Mouse (Mus musculus) intestine, embryonic 14.5 days (tissue): ENCODE measurements at regions not wholly inside any gene's neighbourhood (a gene's known extent, or its start where the extent isn't known, plus 50 kb on each side); places are given as distances from the start of the nearest gene placed in this dataset.

Source experiments
- ATAC-seq: fragments of 200-750 bp; cut with Nextera tagmentation; replicated peaks from 2 replicates; pipeline ENCODE4 v1.8.0; 2017; ENCODE audit warnings: low read depth, moderate number of reproducible peaks, moderate TSS enrichment, moderate library complexity; ENCODE audit not compliant: low FRiP score, low TSS enrichment
- DNase-seq: peaks from one replicate; pipeline ENCODE4 v3.0.0-alpha.2; 2018; ENCODE audit warnings: low spot score
- H3K27ac ChIP-seq: fragments of 300-500 bp; sonication (generic); 2 replicates; pipeline ENCODE4 v1.5.1; 2014; ENCODE audit warnings: low read depth, mild to moderate bottlenecking, control low read depth
- H3K27me3 ChIP-seq: fragments of 300-500 bp; sonication (generic); replicated peaks from 2 replicates; pipeline ENCODE4 v1.6.1; 2014; ENCODE audit warnings: low read length, control low read depth; ENCODE audit not compliant: control insufficient read depth, insufficient read depth
- H3K36me3 ChIP-seq: fragments of 300-500 bp; sonication (generic); 2 replicates; pipeline ENCODE4 v1.6.1; 2014; ENCODE audit warnings: low read length, control low read depth; ENCODE audit not compliant: control insufficient read depth, insufficient read depth
- H3K4me1 ChIP-seq: fragments of 300-500 bp; sonication (generic); replicated peaks from 2 replicates; pipeline ENCODE4 v1.6.1; 2014; ENCODE audit warnings: low read length, control low read depth, mixed read lengths; ENCODE audit not compliant: control insufficient read depth, insufficient read depth
- H3K4me2 ChIP-seq: fragments of 300-500 bp; sonication (generic); 2 replicates; pipeline ENCODE4 v1.6.1; 2014; ENCODE audit warnings: low read length
- H3K4me3 ChIP-seq: fragments of 300-500 bp; sonication (generic); 2 replicates; pipeline ENCODE4 v1.5.1; 2014; ENCODE audit warnings: low read depth, low read length, control low read depth, mixed read lengths
- H3K9ac ChIP-seq: fragments of 300-500 bp; sonication (generic); 2 replicates; pipeline ENCODE4 v1.6.1; 2014; ENCODE audit warnings: mild to moderate bottlenecking, low read length
- H3K9me3 ChIP-seq: fragments of 300-500 bp; sonication (generic); 2 replicates; pipeline ENCODE4 v1.6.1; 2016; ENCODE audit warnings: low read length, control low read depth; ENCODE audit not compliant: control insufficient read depth
- WGBS: fragments of 180-500 bp; shearing (Covaris S2); extraction: QIAGEN DNeasy Blood & Tissue Kit; methylation state at CpG from one replicate; pipeline ENCODE4 v1.1.7; 2014; 5-methylcytosine and 5-hydroxymethylcytosine counted together

- Histone ChIP-seq H3K4me2 (no peak overlapping the region), H3K4me1 (peaks cover 7% of the 10 kb centered on the region; the same call in 1 of the 2 replicates), H3K36me3 (no peaks in the 10 kb centered on the region), H3K27me3 (no peaks in the 10 kb centered on the region), H3K9ac (no peak overlapping the region), H3K4me3 (no peak overlapping the region), H3K27ac (no peak overlapping the region), H3K9me3 (no peaks in the 10 kb centered on the region)
- DNase-seq (no peak), ATAC-seq (no peak)
- 84% methylated on average over 11 of the region's 11 CpGs for WGBS
Observed at GRCm38 (mm10) chr11:45460000-45460792, 391.7 kb upstream of the Clint1 start.

GRCm38 (mm10) chr11:45464501-45464900 is 387.4 kb upstream of the Clint1 start:
- Histone ChIP-seq H3K4me2 (no peak overlapping the region), H3K27me3 (no peaks in the 10 kb centered on the region), H3K9ac (no peak overlapping the region), H3K36me3 (no peaks in the 10 kb centered on the region), H3K9me3 (no peaks in the 10 kb centered on the region), H3K4me1 (no peaks in the 10 kb centered on the region), H3K27ac (no peak overlapping the region), H3K4me3 (no peak overlapping the region)
- WGBS, result 68% methylated on average over 4 of the region's 4 CpGs
- ATAC-seq (no peak), DNase-seq (no peak)

GRCm38 (mm10) chr11:45466350-45466749 is 385.5 kb upstream of the Clint1 start:
- WGBS, result 55% methylated on average over 3 of the region's 3 CpGs
- no peak overlapping the region for H3K4me3 ChIP-seq
- no peaks in the 10 kb centered on the region for H3K36me3 ChIP-seq
- ATAC-seq, result no peak
- no peak for DNase-seq
- no peak overlapping the region for H3K27ac ChIP-seq
- H3K9ac ChIP-seq, result no peak overlapping the region
- H3K27me3 ChIP-seq, result no peaks in the 10 kb centered on the region
- no peaks in the 10 kb centered on the region for H3K9me3 ChIP-seq
- no peaks in the 10 kb centered on the region for H3K4me1 ChIP-seq
- no peak overlapping the region for H3K4me2 ChIP-seq

GRCm38 (mm10) chr11:45472171-45472570 is 379.7 kb upstream of the Clint1 start:
- no peak overlapping the region for H3K4me2 ChIP-seq

DNA sequence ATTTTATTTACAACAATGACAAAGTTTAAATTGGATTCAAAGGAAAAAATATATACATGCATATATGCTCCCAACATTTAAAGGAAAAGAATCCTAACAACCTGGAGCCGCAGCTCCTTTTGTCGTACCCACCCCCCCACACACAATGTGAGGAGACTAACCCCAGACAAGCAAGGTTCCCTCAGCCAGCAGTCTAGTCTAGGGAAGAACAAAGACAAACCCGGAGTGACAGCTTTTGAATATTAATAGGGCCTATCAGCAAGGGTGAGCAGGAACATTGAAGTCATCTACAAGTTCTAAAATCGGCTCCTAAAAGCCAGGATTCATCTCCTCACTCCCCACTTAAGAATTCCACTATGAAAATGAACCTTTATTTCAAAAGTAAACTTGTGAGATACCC is 374.9 kb upstream of the Clint1 start:
- H3K9me3 ChIP-seq, result no peaks in the 10 kb centered on the region

More at GRCm38 (mm10) chr11:45472171-45472570, 379.7 kb upstream of the Clint1 start:
- WGBS, result 63% methylated on average over 5 of the region's 5 CpGs
- H3K27ac ChIP-seq, result no peak overlapping the region
- no peaks in the 10 kb centered on the region for H3K27me3 ChIP-seq
- no peaks in the 10 kb centered on the region for H3K9me3 ChIP-seq
- H3K9ac ChIP-seq, result no peak overlapping the region
- ATAC-seq (no peak), DNase-seq (no peak)
- H3K4me1 ChIP-seq, result no peaks in the 10 kb centered on the region
- no peaks in the 10 kb centered on the region for H3K36me3 ChIP-seq
- no peak overlapping the region for H3K4me3 ChIP-seq

GRCm38 (mm10) chr11:45485950-45486349 is 365.9 kb upstream of the Clint1 start:
- Histone ChIP-seq H3K27ac (no peak overlapping the region), H3K4me2 (no peak overlapping the region), H3K4me3 (no peak overlapping the region), H3K27me3 (no peaks in the 10 kb centered on the region), H3K36me3 (no peaks in the 10 kb centered on the region), H3K4me1 (no peaks in the 10 kb centered on the region), H3K9me3 (no peaks in the 10 kb centered on the region), H3K9ac (no peak overlapping the region)
- DNase-seq, result no peak
- no peak for ATAC-seq
- WGBS, result 62% methylated on average over 4 of the region's 4 CpGs

More for the DNA sequence above, 374.9 kb upstream of the Clint1 start:
- H3K9ac ChIP-seq, result no peak overlapping the region
- DNase-seq (no peak), ATAC-seq (no peak)
- no peak overlapping the region for H3K4me3 ChIP-seq
- WGBS, result 79% methylated on average over 4 of the region's 4 CpGs
- H3K4me1 ChIP-seq, result no peaks in the 10 kb centered on the region
- H3K4me2 ChIP-seq, result no peak overlapping the region
- H3K36me3 ChIP-seq, result no peaks in the 10 kb centered on the region
- H3K27ac ChIP-seq, result no peak overlapping the region
- no peaks in the 10 kb centered on the region for H3K27me3 ChIP-seq

DNA sequence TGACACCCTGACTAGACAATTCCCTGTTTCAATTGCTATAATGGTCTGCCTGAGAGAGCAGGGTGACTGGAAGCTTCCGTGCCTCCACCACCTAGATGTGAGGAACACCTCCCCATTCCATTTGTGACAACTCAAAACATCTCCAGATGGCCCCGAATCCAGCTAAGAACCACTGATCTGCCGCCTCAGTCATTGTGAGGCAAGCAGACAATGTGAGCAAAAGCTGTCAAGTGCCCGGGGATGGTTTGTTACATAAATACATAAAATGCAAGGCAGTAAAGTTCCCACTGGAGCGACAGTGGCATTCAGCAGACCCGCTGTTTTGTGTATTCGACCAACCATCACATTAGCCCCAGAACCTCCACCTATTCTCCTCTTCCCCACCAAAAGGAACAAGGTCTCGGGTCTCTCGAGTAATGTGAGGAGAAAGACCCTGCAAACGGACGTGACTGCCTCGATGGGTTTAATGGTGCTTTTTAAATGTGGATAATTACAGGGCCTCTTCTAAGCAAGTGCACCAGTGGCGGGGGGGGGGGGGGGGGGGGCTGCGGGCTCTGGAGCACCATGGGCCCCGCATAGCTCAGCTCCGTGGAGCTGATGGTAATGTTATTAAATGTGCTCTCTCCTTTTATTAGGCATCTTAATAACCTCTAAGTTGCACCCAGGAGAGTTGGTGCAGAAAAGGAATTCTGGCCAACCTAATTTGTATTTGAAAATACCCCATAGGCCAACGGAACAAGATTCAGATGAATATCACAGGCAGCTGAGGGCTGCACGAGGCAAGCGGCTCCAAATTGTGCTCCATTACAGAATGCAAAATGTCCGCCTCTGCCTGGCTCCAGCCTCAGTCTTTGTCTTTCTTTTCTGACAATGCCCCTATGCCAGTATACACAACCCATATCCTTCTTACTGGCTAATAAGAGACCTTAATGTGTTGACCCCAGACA is 360.6 kb upstream of the Clint1 start:
- Histone ChIP-seq H3K27me3 (no peaks in the 10 kb centered on the region), H3K9ac (no peak overlapping the region), H3K4me3 (no peak overlapping the region), H3K4me1 (no peaks in the 10 kb centered on the region), H3K4me2 (no peak overlapping the region), H3K27ac (no peak overlapping the region), H3K9me3 (no peaks in the 10 kb centered on the region), H3K36me3 (no peaks in the 10 kb centered on the region)
- WGBS, result 64% methylated on average over 20 of the region's 20 CpGs
- ATAC-seq (no peak), DNase-seq (no peak)

- WGBS, result 63% methylated on average over 1 of the region's 1 CpGs
- Histone ChIP-seq H3K27me3 (no peaks in the 10 kb centered on the region), H3K4me2 (no peak overlapping the region), H3K4me1 (no peaks in the 10 kb centered on the region), H3K27ac (no peak overlapping the region), H3K36me3 (no peaks in the 10 kb centered on the region), H3K4me3 (no peak overlapping the region), H3K9ac (no peak overlapping the region), H3K9me3 (no peaks in the 10 kb centered on the region)
- no peak for ATAC-seq
- DNase-seq, result no peak
Observed at GRCm38 (mm10) chr11:45495246-45495645, 356.6 kb upstream of the Clint1 start.
